ENCODE assay signal across 8 mouse cellular contexts in the genomic region with DNA sequence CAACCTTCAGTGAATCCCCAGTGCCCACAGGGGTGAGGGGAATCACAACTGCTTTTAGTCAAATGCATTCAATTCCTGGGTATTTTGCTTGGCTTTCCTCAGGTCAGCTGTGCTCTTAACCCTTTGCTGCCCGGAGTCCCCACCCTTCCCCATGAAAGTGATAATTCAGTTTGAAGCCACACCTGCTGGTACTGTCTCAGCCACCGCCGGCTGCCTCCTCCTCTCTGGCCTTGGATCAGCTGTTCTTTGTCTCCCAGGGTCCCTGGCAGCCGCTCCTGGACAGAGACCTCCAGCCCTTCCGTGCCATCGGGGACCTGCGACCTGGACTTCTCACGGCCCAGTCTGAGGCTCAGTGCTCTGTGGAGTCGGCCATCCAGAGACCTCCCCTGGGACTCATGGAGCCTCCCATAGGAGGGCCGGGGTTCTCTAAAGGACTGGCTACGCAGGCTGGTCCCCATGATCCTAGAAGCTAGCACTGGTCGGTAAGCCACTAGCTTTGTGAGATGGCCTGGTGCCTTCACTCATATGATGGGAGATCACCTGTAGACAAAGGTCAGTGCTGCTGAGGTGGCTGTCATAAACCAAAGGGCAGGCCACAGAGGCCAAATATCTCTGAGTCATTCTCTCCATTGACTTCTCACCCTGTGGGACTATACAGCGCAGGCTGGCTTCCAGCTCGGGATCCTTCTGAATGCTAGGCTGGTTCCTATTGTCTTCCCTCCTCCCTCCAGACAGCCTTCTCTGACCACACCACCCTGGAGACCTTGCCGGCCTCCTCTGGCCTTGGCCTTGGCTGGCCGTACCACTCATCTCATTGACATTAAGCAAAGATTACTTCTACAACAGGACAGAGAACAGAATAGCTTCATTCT. TPM values are rescaled to one million over a fixed set of nuclear protein-coding genes. Genes with fewer than 3 reads are reported as not detected.
A peak's percentile ranks its signal among the peaks of the same experiment; 100 is the strongest.
DNase-seq lines count a peak whose midpoint lies in the region; ATAC-seq and TF ChIP-seq lines count a peak whose summit lies in the region.

A gene (minus strand): TSS at position 522 of the 872 bp plus-strand sequence.

- no peak for DNase-seq in hindbrain, embryonic 11.5 days (ENCODE audit: low spot score)
- DNase-seq in adrenal gland, postnatal 10 days: peak; percentile 78
- no peak for DNase-seq in hindbrain, postnatal 0 days (ENCODE audit: low spot score)
- DNase-seq in left cerebral cortex, adult 9 months (ENCODE audit: low spot score in 2 of 2): no peak
- no peak for DNase-seq in retina, embryonic 14.5 days (ENCODE audit: low spot score)
- DNase-seq in layer of hippocampus, adult 8-10 months (ENCODE audit: low spot score in 2 of 2): no peak

- H3K4me2 ChIP-seq in hindbrain, embryonic 15.5 days: 0 out of 2 replicates have a peak within 1 kb of the TSS, but pooled peaks have one; percentile 26
- H3K4me2 ChIP-seq in hindbrain, embryonic 11.5 days (replicated peaks; ENCODE audit: low read depth, low read length): no peak within 1 kb of the TSS
- H3K4me2 ChIP-seq in hindbrain, postnatal 0 days (ENCODE audit: low read depth, low read length): no peak within 1 kb of the TSS
- no peak within 1 kb of the TSS for H3K4me2 ChIP-seq in midbrain, embryonic 13.5 days (replicated peaks)

- no peaks in the 10 kb centered on the region for H3K27me3 ChIP-seq in hindbrain, embryonic 15.5 days
- no peaks in the 10 kb centered on the region for H3K27me3 ChIP-seq in hindbrain, embryonic 11.5 days (ENCODE audit: control insufficient read depth, insufficient read depth, low read length)
- H3K27me3 ChIP-seq in hindbrain, postnatal 0 days (ENCODE audit: insufficient read depth, low read length): no peaks in the 10 kb centered on the region
- H3K27me3 ChIP-seq in midbrain, embryonic 13.5 days: no peaks in the 10 kb centered on the region

- H3K9ac ChIP-seq in hindbrain, embryonic 15.5 days: no peak within 1 kb of the TSS
- no peak within 1 kb of the TSS for H3K9ac ChIP-seq in hindbrain, embryonic 11.5 days (ENCODE audit: low read depth, low read length)
- 0 out of 2 replicates have a peak within 1 kb of the TSS, but pooled peaks have one; percentile 9 for H3K9ac ChIP-seq in hindbrain, postnatal 0 days (replicated peaks; ENCODE audit: low read length)
- no peak within 1 kb of the TSS for H3K9ac ChIP-seq in midbrain, embryonic 13.5 days (replicated peaks)

- TF ChIP-seq CTCF in hindbrain, postnatal 0 days (IDR thresholded peaks at IDR 0.05; ENCODE audit: low read depth): no peak

- no peak for ATAC-seq in hindbrain, embryonic 15.5 days (ENCODE audit: low FRiP score, low read depth)
- ATAC-seq in hindbrain, embryonic 11.5 days (ENCODE audit: low FRiP score): no peak
- ATAC-seq in hindbrain, postnatal 0 days: no peak; the same call in 1 of the 2 replicates
- ATAC-seq in midbrain, embryonic 13.5 days: 0 out of 2 replicates have a peak, but pooled peaks have one; percentile 50

- WGBS in hindbrain, embryonic 15.5 days: 51% methylated on average over 16 of the region's 16 CpGs
- 60% methylated on average over 16 of the region's 16 CpGs for WGBS in hindbrain, embryonic 11.5 days
- 50% methylated on average over 16 of the region's 16 CpGs for WGBS in hindbrain, postnatal 0 days
- 53% methylated on average over 16 of the region's 16 CpGs for WGBS in midbrain, embryonic 13.5 days

- H3K27ac ChIP-seq in hindbrain, embryonic 15.5 days (replicated peaks): no peak within 1 kb of the TSS
- no peak within 1 kb of the TSS for H3K27ac ChIP-seq in hindbrain, embryonic 11.5 days (ENCODE audit: low read depth, low read length)
- H3K27ac ChIP-seq in hindbrain, postnatal 0 days: no peak within 1 kb of the TSS
- H3K27ac ChIP-seq in midbrain, embryonic 13.5 days: no peak within 1 kb of the TSS

- H3K9me3 ChIP-seq in hindbrain, embryonic 15.5 days: no peaks in the 10 kb centered on the region
- no peaks in the 10 kb centered on the region for H3K9me3 ChIP-seq in hindbrain, embryonic 11.5 days (ENCODE audit: control insufficient read depth, low read length)
- no peaks in the 10 kb centered on the region for H3K9me3 ChIP-seq in hindbrain, postnatal 0 days (ENCODE audit: low read length)
- no peaks in the 10 kb centered on the region for H3K9me3 ChIP-seq in midbrain, embryonic 13.5 days

- H3K36me3 ChIP-seq in hindbrain, embryonic 15.5 days: no peaks in the 10 kb centered on the region
- no peaks in the 10 kb centered on the region for H3K36me3 ChIP-seq in hindbrain, embryonic 11.5 days (ENCODE audit: control insufficient read depth, insufficient read depth, low read length)
- H3K36me3 ChIP-seq in hindbrain, postnatal 0 days (ENCODE audit: insufficient read depth, low read length): no peaks in the 10 kb centered on the region
- H3K36me3 ChIP-seq in midbrain, embryonic 13.5 days: no peaks in the 10 kb centered on the region

- peaks cover 9% of the 10 kb centered on the region for H3K4me1 ChIP-seq in hindbrain, embryonic 15.5 days (replicated peaks)
- 0 out of 2 replicates have a peak, but pooled peaks cover 2% of the 10 kb centered on the region for H3K4me1 ChIP-seq in hindbrain, embryonic 11.5 days (replicated peaks; ENCODE audit: control insufficient read depth, insufficient read depth, low read length)
- peaks cover 9% of the 10 kb centered on the region; the same call in 1 of the 2 replicates for H3K4me1 ChIP-seq in hindbrain, postnatal 0 days (ENCODE audit: insufficient read depth, low read length)
- peaks cover 9% of the 10 kb centered on the region for H3K4me1 ChIP-seq in midbrain, embryonic 13.5 days (replicated peaks)

- no peak within 1 kb of the TSS for H3K4me3 ChIP-seq in hindbrain, embryonic 15.5 days
- no peak within 1 kb of the TSS for H3K4me3 ChIP-seq in hindbrain, embryonic 11.5 days (ENCODE audit: low read depth, low read length)
- no peak within 1 kb of the TSS for H3K4me3 ChIP-seq in hindbrain, postnatal 0 days (ENCODE audit: low read length)
- no peak within 1 kb of the TSS for H3K4me3 ChIP-seq in midbrain, embryonic 13.5 days (replicated peaks)

RNA-seq across cellular contexts. Expression of the gene that starts here (rescaled TPM):
- polyA plus RNA-seq in hindbrain, embryonic 15.5 days (2015; fragmentation: Nextera tagmentation; extraction: Ambion mirVana): not detected in 2 replicates
- polyA plus RNA-seq in hindbrain, embryonic 11.5 days (2014; fragmentation: Nextera tagmentation; extraction: Ambion mirVana): not detected in 2 replicates
- 10 to 100 TPM in 1 of 2 experiments, 1 to 10 TPM in 1; 9.4 to 16.1 TPM for total RNA-seq in adrenal gland, postnatal 10 days (2021)
- not detected in 2 replicates for total RNA-seq in hindbrain, postnatal 0 days (2014; rRNA removed)
- polyA plus RNA-seq in hindbrain, postnatal 0 days (2015; fragmentation: Nextera tagmentation; extraction: Ambion mirVana): 0.13 TPM in 1 of 2 replicates, not detected in the other
- polyA plus RNA-seq in midbrain, embryonic 13.5 days (2015; fragmentation: Nextera tagmentation; extraction: Ambion mirVana): not detected in 2 replicates
- not detected for total RNA-seq in layer of hippocampus, adult 8-10 months (2022)

Comparison
In these comparisons a context has a peak if more than half of its experiments do, and no peak if none do; other contexts are left out.
1. RNA of the gene that starts here (total RNA-seq): 9.4 to 16.1 TPM in adrenal gland, postnatal 10 days; not detected in hindbrain, postnatal 0 days and not detected in layer of hippocampus, adult 8-10 months; every median in the first group is over 10 times any median in the second.
2. Peak in ATAC-seq in midbrain, embryonic 13.5 days; RNA of the gene not detected or under 1 TPM.